Mouse (Mus musculus): ENCODE measurements around the gene Gm5773. TPM values are rescaled to one million over a fixed set of nuclear protein-coding genes. Genes with fewer than 3 reads are reported as not detected.
"Not testable (repeated sequence)": the region's sequence is repeated elsewhere in the genome, so short reads cannot be mapped to it uniquely, and the experiment has no call there.

Gm5773 gene
- polyA plus RNA-seq (2012; rRNA removed): 0.08 TPM in 1 of 2 replicates, not detected in the other

DNA sequence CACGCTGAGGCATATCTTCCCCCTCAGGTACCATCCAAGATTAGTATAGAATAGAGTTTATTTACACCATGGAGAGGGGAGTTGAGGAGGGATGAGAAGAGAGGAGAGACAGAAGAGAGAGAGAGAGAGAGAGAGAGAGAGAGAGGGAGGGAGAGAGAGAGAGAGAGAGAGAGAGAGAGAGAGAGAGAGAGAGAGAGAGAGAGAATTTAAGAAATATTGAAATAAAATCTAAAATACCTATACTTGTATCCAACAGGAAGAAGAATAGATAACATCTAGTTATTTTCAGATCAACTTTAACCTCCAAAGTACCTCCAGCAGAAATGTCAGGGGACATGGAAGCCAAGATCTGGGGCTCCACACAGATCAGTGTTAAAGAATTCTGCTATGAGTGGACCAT is at the start of gene Gm5773:
Gene Gm5773 (plus strand): TSS at position 301 of the 400 bp plus-strand sequence.
- not testable (repeated sequence) for H3K4me1 ChIP-seq (ENCODE audit: control insufficient read depth, insufficient read depth, low read length); H3K4me3 ChIP-seq (ENCODE audit: insufficient read depth, low read length); H3K27ac ChIP-seq (ENCODE audit: insufficient read depth, low read length)

DNA sequence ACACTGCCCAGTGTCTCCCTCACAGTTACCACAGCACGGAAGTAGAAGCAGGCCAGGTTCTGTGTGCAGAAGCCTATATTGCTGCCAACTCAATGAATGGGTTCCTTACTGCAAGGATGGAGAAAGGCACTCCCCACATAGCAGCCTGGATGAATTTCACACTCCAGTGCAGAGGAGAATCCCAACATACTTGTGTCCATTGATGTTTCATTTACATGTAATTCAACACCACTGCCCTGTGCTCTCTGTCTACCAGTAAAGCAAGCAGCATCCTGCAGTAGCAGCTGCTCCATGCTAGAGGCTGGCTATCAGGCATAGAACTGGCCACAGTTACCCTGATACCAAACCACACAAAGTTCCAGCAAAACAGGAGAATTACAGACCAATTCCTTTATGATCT is 27.3 kb upstream of the Gm5773 start:
- not testable (repeated sequence) for H3K4me3 ChIP-seq (ENCODE audit: insufficient read depth, low read length); H3K27ac ChIP-seq (ENCODE audit: insufficient read depth, low read length); H3K4me1 ChIP-seq (ENCODE audit: control insufficient read depth, insufficient read depth, low read length)

DNA sequence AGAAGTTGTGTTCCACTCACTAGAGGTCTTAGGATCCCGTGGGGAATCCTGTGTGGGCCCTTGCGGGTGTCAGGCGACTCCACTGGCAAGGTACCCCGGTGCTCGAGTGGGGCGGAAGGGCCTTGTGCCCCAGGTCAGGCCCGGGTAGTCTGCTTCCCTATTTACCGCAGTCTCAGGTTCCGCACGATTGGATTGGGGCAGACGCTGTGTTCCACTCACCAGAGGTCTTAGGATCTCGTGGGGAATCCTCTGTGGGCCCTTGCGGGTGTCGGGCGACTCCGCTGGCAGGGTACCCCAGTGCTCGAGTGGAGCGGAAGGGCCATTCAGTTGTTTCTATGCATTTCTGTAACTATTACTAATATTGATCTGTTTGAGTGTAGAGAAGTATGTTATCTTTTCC is 18.8 kb upstream of the Gm5773 start:
- H3K4me1 ChIP-seq (ENCODE audit: control insufficient read depth, insufficient read depth, low read length); H3K27ac ChIP-seq (ENCODE audit: insufficient read depth, low read length); H3K4me3 ChIP-seq (ENCODE audit: insufficient read depth, low read length): not testable (repeated sequence)

DNA sequence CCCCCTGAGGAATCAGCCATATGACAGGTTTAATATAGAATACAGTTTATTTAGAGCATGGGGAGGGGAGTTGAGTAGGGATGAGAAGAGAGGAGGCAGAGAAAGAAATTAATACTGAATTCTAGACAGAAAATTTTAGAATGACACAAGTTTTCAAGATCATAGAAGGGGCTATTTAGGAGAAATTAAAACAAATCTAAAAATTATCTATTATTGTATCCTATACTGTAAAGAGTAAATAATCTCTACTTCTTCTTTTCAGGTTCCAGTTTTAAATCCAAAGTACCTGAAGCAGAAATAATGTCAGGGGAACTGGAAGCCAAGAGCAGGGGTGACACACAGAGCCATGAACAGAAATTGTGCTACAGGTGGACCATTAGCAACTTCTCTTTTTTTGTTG is 23.3 kb downstream of the Gm5773 start, which contains the start of gene Tdpoz4:
Gene Tdpoz4 (plus strand): TSS at position 301 of the 400 bp plus-strand sequence.
- not testable (repeated sequence) for H3K4me1 ChIP-seq (ENCODE audit: control insufficient read depth, insufficient read depth, low read length); H3K27ac ChIP-seq (ENCODE audit: insufficient read depth, low read length); H3K4me3 ChIP-seq (ENCODE audit: insufficient read depth, low read length)

DNA sequence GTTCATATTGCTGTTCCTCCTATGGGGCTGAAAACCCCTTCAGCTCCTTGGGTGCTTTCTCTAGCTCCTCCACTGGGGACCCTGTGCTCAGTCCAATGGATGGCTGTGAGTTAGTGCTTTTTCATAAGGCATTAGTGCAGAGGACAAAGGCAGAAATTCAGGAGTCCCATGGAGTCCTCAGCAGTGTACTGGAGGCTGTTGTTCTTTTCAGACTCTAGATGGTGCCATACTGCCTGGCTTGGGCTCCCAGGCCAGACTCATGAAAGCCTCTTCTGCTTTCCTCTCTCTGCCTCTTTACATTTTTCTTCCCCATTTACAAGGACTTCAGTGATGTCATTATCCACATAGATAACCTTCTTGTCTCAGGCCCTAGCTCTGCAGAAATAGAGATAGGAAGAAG is 40.5 kb downstream of the Gm5773 start:
- TF ChIP-seq CTCF (IDR thresholded peaks at IDR 0.05; ENCODE audit: extremely low read depth, insufficient read depth, low read length): peak; percentile 39
- not testable (repeated sequence) for H3K27ac ChIP-seq (ENCODE audit: insufficient read depth, low read length); H3K4me3 ChIP-seq (ENCODE audit: insufficient read depth, low read length); H3K4me1 ChIP-seq (ENCODE audit: control insufficient read depth, insufficient read depth, low read length)

Other genes starting within 250 kb of the Gm5773 start
- gene S100a10, start 217.9 kb upstream of the Gm5773 start, polyA plus RNA-seq (2012; rRNA removed): 45.9 and 56.7 TPM in 2 replicates
- gene Tdpoz2, start 120.3 kb upstream of the Gm5773 start, polyA plus RNA-seq (2012; rRNA removed): not detected in 2 replicates
- gene Tdpoz1, start 96.7 kb upstream of the Gm5773 start, polyA plus RNA-seq (2012; rRNA removed): not detected in 2 replicates
- gene Gm37596, start 79.9 kb upstream of the Gm5773 start, polyA plus RNA-seq (2012; rRNA removed): not detected in 2 replicates
- gene Tdpoz4, start 23.4 kb downstream of the Gm5773 start, polyA plus RNA-seq (2012; rRNA removed): not detected in 2 replicates
- not detected in 2 replicates for gene Tdpoz3, start 53.0 kb downstream of the Gm5773 start, polyA plus RNA-seq (2012; rRNA removed)
- not detected in 2 replicates for gene Gm9117, start 170.5 kb downstream of the Gm5773 start, polyA plus RNA-seq (2012; rRNA removed)
- not detected in 2 replicates for gene Tdpoz5, start 188.3 kb downstream of the Gm5773 start, polyA plus RNA-seq (2012; rRNA removed)

Data from cortical plate, adult 2 months (tissue).